Mouse (Mus musculus) left cerebral cortex, postnatal 14 days (tissue): ENCODE data around the gene Tnfsf18. TPM values are rescaled to one million over a fixed set of nuclear protein-coding genes. Genes with fewer than 3 reads are reported as not detected.

Experiments used
- total RNA-seq, 2 experiments: library from RNA; stranded (reverse); gene quantifications; 2 replicates each; pipeline ENCODE4 v1.2.3; 2021

Tnfsf18 gene
- total RNA-seq, 2 experiments from 2014 or later = not detected

Other genes with a start within 250 kb of the Tnfsf18 start
- gene Prdx6, start 243.4 kb upstream of the Tnfsf18 start, total RNA-seq = 100 to 1,000 TPM; 277 to 282 TPM
- not detected for gene Tnfsf4, start 99.2 kb upstream of the Tnfsf18 start, total RNA-seq